Mouse (Mus musculus) lung, postnatal 0 days (tissue): ENCODE measurements at regions not wholly inside any gene's neighbourhood (a gene's known extent, or its start where the extent isn't known, plus 50 kb on each side); places are given as distances from the start of the nearest gene placed in this dataset.

Source experiments
- ATAC-seq: fragments of 200-750 bp; cut with Nextera tagmentation; 2 replicates; pipeline ENCODE4 v1.8.0; 2017; ENCODE audit warnings: moderate library complexity
- DNase-seq: peaks from one replicate; pipeline ENCODE4 v3.0.0-alpha.2; 2016; ENCODE audit warnings: low spot score
- H3K27ac ChIP-seq: fragments of 300-500 bp; sonication (generic); 2 replicates; pipeline ENCODE4 v1.5.1; 2014; ENCODE audit warnings: antibody characterized with exemption, mild to moderate bottlenecking, low read length, mixed read lengths
- H3K27me3 ChIP-seq: fragments of 300-500 bp; sonication (generic); replicated peaks from 2 replicates; pipeline ENCODE4 v1.6.1; 2014; ENCODE audit warnings: low read length, mixed read lengths; ENCODE audit not compliant: insufficient read depth
- H3K36me3 ChIP-seq: fragments of 300-500 bp; sonication (generic); 2 replicates; pipeline ENCODE4 v1.6.1; 2014; ENCODE audit warnings: low read length, mixed read lengths; ENCODE audit not compliant: insufficient read depth
- H3K4me1 ChIP-seq: fragments of 300-500 bp; sonication (generic); 2 replicates; pipeline ENCODE4 v1.6.1; 2014; ENCODE audit warnings: antibody characterized with exemption, low read depth, low read length, mixed read lengths; ENCODE audit not compliant: insufficient read depth
- H3K4me2 ChIP-seq: fragments of 300-500 bp; sonication (generic); replicated peaks from 2 replicates; pipeline ENCODE4 v1.6.1; 2014; ENCODE audit warnings: low read depth, mild to moderate bottlenecking, low read length, moderate library complexity, mixed read lengths
- H3K4me3 ChIP-seq: fragments of 300-500 bp; sonication (generic); 2 replicates; pipeline ENCODE4 v1.5.1; 2014; ENCODE audit warnings: low read depth, low read length
- H3K9ac ChIP-seq: fragments of 300-500 bp; sonication (generic); replicated peaks from 2 replicates; pipeline ENCODE4 v1.6.1; 2014; ENCODE audit warnings: low read depth, mild to moderate bottlenecking
- H3K9me3 ChIP-seq: fragments of 300-500 bp; sonication (generic); 2 replicates; pipeline ENCODE4 v1.6.1; 2016; ENCODE audit warnings: low read length, mixed read lengths
- CTCF ChIP-seq: IDR thresholded peaks from 2 replicates; pipeline ENCODE4 v1.5.1; 2016; ENCODE audit warnings: antibody characterized with exemption, mild to moderate bottlenecking
- EP300 ChIP-seq: IDR thresholded peaks from 2 replicates; pipeline ENCODE4 v1.6.1; 2016; ENCODE audit warnings: antibody characterized with exemption, mild to moderate bottlenecking, control low read depth
- WGBS: fragments of 180-500 bp; shearing (Covaris S2); extraction: QIAGEN DNeasy Blood & Tissue Kit; methylation state at CpG from one replicate; pipeline ENCODE4 v1.1.7; 2014; 5-methylcytosine and 5-hydroxymethylcytosine counted together

- 52% methylated on average over 24 of the region's 24 CpGs for WGBS
- Histone ChIP-seq H3K9me3 (no peaks in the 10 kb centered on the region), H3K4me1 (no peaks in the 10 kb centered on the region), H3K36me3 (no peaks in the 10 kb centered on the region), H3K4me2 (no peak overlapping the region), H3K27me3 (no peaks in the 10 kb centered on the region), H3K27ac (no peak overlapping the region), H3K4me3 (no peak overlapping the region), H3K9ac (no peak overlapping the region)
- DNase-seq (peak; percentile 15), ATAC-seq (peak; percentile 37)
- TF ChIP-seq EP300 (no peak), CTCF (no peak)
Observed at GRCm38 (mm10) chr13:112031631-112032320, 223.0 kb upstream of the Map3k1 start.

GRCm38 (mm10) chr13:112037731-112038380, 229.1 kb upstream of the Map3k1 start:
- no peak overlapping the region for H3K27ac ChIP-seq
- ATAC-seq (no peak), DNase-seq (no peak)
- H3K4me2 ChIP-seq: no peak overlapping the region
- WGBS: 49% methylated on average over 8 of the region's 8 CpGs
- H3K27me3 ChIP-seq: no peaks in the 10 kb centered on the region
- H3K9me3 ChIP-seq: no peaks in the 10 kb centered on the region
- H3K4me3 ChIP-seq: no peak overlapping the region
- no peaks in the 10 kb centered on the region for H3K36me3 ChIP-seq
- TF ChIP-seq EP300 (0 out of 2 replicates have a peak, but pooled peaks have one; percentile 23), CTCF (no peak)
- H3K4me1 ChIP-seq: no peaks in the 10 kb centered on the region
- no peak overlapping the region for H3K9ac ChIP-seq

DNA sequence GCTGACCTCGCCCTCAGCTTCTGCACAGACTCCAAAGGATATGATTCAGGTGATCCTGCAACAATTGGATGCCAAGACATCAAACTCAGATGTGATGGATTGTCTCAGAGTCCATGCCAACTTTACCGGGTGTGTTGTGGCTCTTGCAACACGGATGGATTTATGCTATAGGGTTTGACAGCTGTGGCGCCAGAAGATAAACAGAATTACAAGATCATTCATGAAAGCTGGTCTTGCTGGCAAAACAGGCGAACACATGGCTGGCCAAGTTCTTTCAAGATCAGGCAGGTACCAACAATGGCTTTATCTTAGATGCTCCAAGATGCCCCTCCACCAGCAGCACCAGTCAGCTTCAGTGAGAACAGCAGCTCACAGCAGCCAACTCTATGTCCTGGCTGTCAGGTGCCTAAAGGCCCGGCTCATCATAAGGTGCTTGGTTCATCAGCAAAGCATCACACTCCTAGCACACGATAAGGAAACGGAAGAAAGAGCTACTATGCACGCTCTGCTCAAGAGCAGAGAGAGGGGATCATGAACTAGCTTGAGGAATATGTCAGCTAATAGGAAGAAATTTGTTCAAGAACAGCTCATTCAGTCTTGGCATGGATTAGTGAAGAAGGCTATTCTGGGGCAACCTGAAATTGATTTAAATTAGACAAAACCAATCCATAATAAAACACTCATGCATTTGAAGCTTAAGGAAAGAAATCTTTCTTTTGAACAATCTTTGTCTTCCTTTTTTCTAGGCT, 229.9 kb upstream of the Map3k1 start:
- no peaks in the 10 kb centered on the region for H3K9me3 ChIP-seq
- TF ChIP-seq CTCF (no peak), EP300 (no peak)
- no peaks in the 10 kb centered on the region for H3K4me1 ChIP-seq
- H3K9ac ChIP-seq: no peak overlapping the region
- no peak overlapping the region for H3K4me3 ChIP-seq
- no peak overlapping the region for H3K4me2 ChIP-seq
- WGBS: 71% methylated on average over 9 of the region's 9 CpGs
- H3K36me3 ChIP-seq: no peaks in the 10 kb centered on the region
- H3K27me3 ChIP-seq: no peaks in the 10 kb centered on the region
- no peak for ATAC-seq
- H3K27ac ChIP-seq: no peak overlapping the region
- DNase-seq: no peak

DNA sequence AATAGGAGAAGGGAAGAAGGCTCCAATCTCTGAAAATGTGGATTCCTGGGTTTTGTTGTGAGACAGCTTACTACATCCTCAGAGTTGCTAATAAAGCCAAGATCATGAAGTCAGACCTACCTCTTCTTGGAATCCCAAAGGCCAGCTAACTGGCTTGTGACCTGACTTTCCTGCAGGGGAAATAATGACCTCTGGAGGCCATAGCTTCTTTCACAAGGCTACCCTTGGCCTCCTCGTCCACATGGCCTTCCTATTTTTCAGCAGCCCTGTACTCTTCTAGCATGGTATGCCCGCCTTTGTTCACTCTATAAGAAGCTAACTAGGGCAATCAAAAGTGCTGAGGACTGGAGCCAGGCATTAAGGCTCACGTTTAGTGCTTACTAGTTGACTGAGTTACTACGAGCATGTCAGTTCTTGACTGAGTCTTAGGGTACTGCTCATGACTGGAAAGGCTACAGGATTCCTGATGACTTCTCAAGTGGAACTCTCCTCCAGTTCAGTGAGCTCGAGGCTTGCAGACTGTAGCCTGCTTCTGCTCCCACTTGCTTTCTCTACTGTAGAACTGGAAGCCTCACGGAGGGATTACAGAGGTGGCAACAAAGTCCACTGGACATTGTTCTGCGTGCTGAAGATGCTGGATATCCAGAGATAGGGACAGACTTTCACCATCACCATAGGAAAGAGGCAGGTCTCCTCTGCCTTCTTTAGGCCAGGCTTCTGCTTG, 230.8 kb upstream of the Map3k1 start:
- Histone ChIP-seq H3K4me2 (no peak overlapping the region), H3K27ac (no peak overlapping the region), H3K4me1 (no peaks in the 10 kb centered on the region), H3K4me3 (no peak overlapping the region), H3K27me3 (no peaks in the 10 kb centered on the region), H3K36me3 (no peaks in the 10 kb centered on the region), H3K9ac (no peak overlapping the region), H3K9me3 (no peaks in the 10 kb centered on the region)
- 81% methylated on average over 7 of the region's 7 CpGs for WGBS
- ATAC-seq (no peak), DNase-seq (no peak)
- no peak for TF ChIP-seq EP300
- TF ChIP-seq CTCF: no peak

DNA sequence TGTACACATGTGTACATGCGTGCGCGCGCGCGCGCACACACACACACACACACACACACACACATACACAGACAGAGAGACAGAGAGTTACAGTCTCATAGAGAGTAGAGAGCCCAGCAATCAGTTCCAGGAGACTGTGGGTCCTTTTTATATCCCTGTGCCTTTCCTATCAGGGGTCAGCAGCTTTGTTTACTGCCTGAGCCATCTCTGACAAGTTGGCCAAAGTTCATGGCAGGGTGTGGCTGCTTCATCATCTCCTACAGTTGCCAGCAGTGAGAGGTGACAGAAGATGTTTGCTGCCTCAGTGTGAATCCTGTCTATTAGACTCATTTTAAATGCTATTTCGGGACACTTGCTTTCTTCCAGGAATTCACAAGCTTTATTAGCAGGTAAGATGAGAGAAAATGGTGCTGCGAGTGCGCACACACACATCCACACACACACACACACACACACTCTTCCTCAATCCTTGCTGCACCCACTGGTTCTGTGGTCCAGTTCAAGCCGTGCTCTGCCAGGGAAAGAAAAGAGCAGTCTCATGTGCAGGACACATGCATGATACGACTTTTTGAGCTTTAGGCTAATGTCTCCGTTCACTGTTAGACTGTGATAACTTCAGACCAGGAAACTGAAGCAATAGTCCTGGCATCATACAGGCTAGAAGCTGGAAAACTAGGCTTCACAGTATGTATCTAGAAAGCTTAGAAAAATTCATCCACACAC, 234.9 kb upstream of the Map3k1 start:
- Histone ChIP-seq H3K4me3 (no peak overlapping the region), H3K4me2 (no peak overlapping the region), H3K4me1 (no peaks in the 10 kb centered on the region), H3K9ac (no peak overlapping the region), H3K27me3 (no peaks in the 10 kb centered on the region), H3K36me3 (no peaks in the 10 kb centered on the region), H3K9me3 (no peaks in the 10 kb centered on the region), H3K27ac (no peak overlapping the region)
- 91% methylated on average over 13 of the region's 13 CpGs for WGBS
- TF ChIP-seq EP300: no peak
- no peak for TF ChIP-seq CTCF
- DNase-seq: no peak
- ATAC-seq: no peak
